Mouse (Mus musculus) liver, adult 2 months (tissue): ENCODE measurements around the gene Mon2. TPM values are rescaled to one million over a fixed set of nuclear protein-coding genes. Genes with fewer than 3 reads are reported as not detected.

ENCODE experiments used
- DNase-seq: peaks from one replicate; pipeline ENCODE4 v3.0.0-alpha.2; 2011; ENCODE audit warnings: low read depth, low spot score; ENCODE audit errors: extremely low read depth
- H3K27ac ChIP-seq: fragments of 200-500 bp; replicated peaks from 2 replicates; pipeline ENCODE4 v1.5.1; 2012; ENCODE audit warnings: low read depth, mild to moderate bottlenecking, control low read depth, inconsistent platforms, low read length; ENCODE audit not compliant: insufficient read depth
- H3K27me3 ChIP-seq: fragments of 200-500 bp; 2 replicates; pipeline ENCODE4 v1.6.1; 2012; ENCODE audit warnings: mild to moderate bottlenecking, moderate library complexity, low read length, inconsistent platforms; ENCODE audit not compliant: control insufficient read depth, insufficient read depth
- H3K36me3 ChIP-seq: fragments of 200-500 bp; 2 replicates; pipeline ENCODE4 v1.6.1; 2012; ENCODE audit warnings: low read length, inconsistent platforms; ENCODE audit not compliant: control insufficient read depth, insufficient read depth
- H3K4me1 ChIP-seq: fragments of 200-500 bp; 2 replicates; pipeline ENCODE4 v1.6.1; 2011; ENCODE audit warnings: low read length; ENCODE audit not compliant: control insufficient read depth, insufficient read depth
- H3K4me3 ChIP-seq: fragments of 200-500 bp; 2 replicates; pipeline ENCODE4 v1.5.1; 2011; ENCODE audit warnings: low read depth, mild to moderate bottlenecking, control low read depth, low read length, moderate library complexity; ENCODE audit not compliant: insufficient read depth
- H3K79me2 ChIP-seq: fragments of 200-500 bp; 2 replicates; pipeline ENCODE4 v1.6.1; 2012; ENCODE audit warnings: inconsistent platforms, mild to moderate bottlenecking, low read length, moderate library complexity; ENCODE audit not compliant: control insufficient read depth, insufficient read depth
- H3K9ac ChIP-seq: fragments of 200-500 bp; 2 replicates; pipeline ENCODE4 v1.6.1; 2012; ENCODE audit warnings: low read depth, mild to moderate bottlenecking, control low read depth, inconsistent platforms, low read length
- CTCF ChIP-seq: fragments of 200-500 bp; IDR thresholded peaks from 2 replicates; pipeline ENCODE4 v1.5.1; 2011; ENCODE audit warnings: low read depth, low read length, control low read depth
- POLR2A ChIP-seq: fragments of 200-500 bp; IDR thresholded peaks from 2 replicates; pipeline ENCODE4 v1.6.1; 2011; ENCODE audit warnings: low read length, control low read depth; ENCODE audit not compliant: insufficient read depth; ENCODE audit errors: extremely low read depth
- WGBS: fragments of 180-500 bp; shearing (Covaris S2); methylation state at CpG from one replicate; pipeline ENCODE4 v1.1.7; 2018; 5-methylcytosine and 5-hydroxymethylcytosine counted together
- polyA plus RNA-seq: library from polyadenylated mRNA; depleted of rRNA; stranded (reverse); fragments of >200 nt; gene quantifications from 2 replicates; pipeline ENCODE4 v1.2.3, GENCODE M21; 2012
- total RNA-seq: library from RNA; depleted of rRNA; stranded (reverse); fragments of >200 nt; gene quantifications from 2 replicates; pipeline ENCODE4 v1.2.3, GENCODE M21; 2014

The Mon2 gene
- total and polyA plus RNA-seq, 2 experiments = 35.1 to 51.8 TPM

- Histone ChIP-seq H3K79me2 (no peaks in the 10 kb centered on the region), H3K27ac (no peak overlapping the region), H3K9ac (no peak overlapping the region), H3K27me3 (peaks cover 3% of the 10 kb centered on the region; the same call in 1 of the 2 replicates), H3K4me1 (no peaks in the 10 kb centered on the region), H3K4me3 (no peak overlapping the region), H3K36me3 (no peaks in the 10 kb centered on the region)
- WGBS = 80% methylated on average over 9 of the region's 9 CpGs
- TF ChIP-seq POLR2A (no peak), CTCF (no peak)
- no peak for DNase-seq
Measured at GRCm38 (mm10) chr10:123084307-123084706, 8.0 kb upstream of the Mon2 start.

- DNase-seq = no peak
- peak overlapping the region; percentile 73 for H3K4me3 ChIP-seq
- peak overlapping the region; percentile 85 for H3K27ac ChIP-seq
- H3K36me3 ChIP-seq = peaks cover 2% of the 10 kb centered on the region; the same call in 1 of the 2 replicates
- no peak for TF ChIP-seq CTCF
- no peak for TF ChIP-seq POLR2A
- under 1% methylated on average over 45 of the region's 48 CpGs for WGBS
- peaks cover 23% of the 10 kb centered on the region for H3K4me1 ChIP-seq
- peaks cover 30% of the 10 kb centered on the region for H3K79me2 ChIP-seq
- no peaks in the 10 kb centered on the region; the same call in 1 of the 2 replicates for H3K27me3 ChIP-seq
- peak overlapping the region; percentile 97 for H3K9ac ChIP-seq
Measured at GRCm38 (mm10) chr10:123075751-123076242, 508 bp downstream of the Mon2 start.

GRCm38 (mm10) chr10:123071997-123072396 is 4.3 kb downstream of the Mon2 start:
- H3K36me3 ChIP-seq = peaks cover 2% of the 10 kb centered on the region; the same call in 1 of the 2 replicates
- peaks cover 37% of the 10 kb centered on the region for H3K79me2 ChIP-seq
- peak overlapping the region; percentile 42; the same call in 1 of the 2 replicates for H3K27ac ChIP-seq
- peak; percentile 87 for DNase-seq
- no peak overlapping the region for H3K9ac ChIP-seq
- 5% methylated on average over 2 of the region's 2 CpGs for WGBS
- H3K4me1 ChIP-seq = peaks cover 23% of the 10 kb centered on the region
- no peak for TF ChIP-seq CTCF
- TF ChIP-seq POLR2A = no peak
- no peaks in the 10 kb centered on the region for H3K27me3 ChIP-seq
- H3K4me3 ChIP-seq = no peak overlapping the region

GRCm38 (mm10) chr10:123063021-123063420 is 13.3 kb downstream of the Mon2 start:
- H3K27me3 ChIP-seq = no peaks in the 10 kb centered on the region
- H3K27ac ChIP-seq = no peak overlapping the region
- no peak for TF ChIP-seq POLR2A
- peaks cover 17% of the 10 kb centered on the region; the same call in 1 of the 2 replicates for H3K79me2 ChIP-seq
- H3K4me3 ChIP-seq = no peak overlapping the region
- H3K9ac ChIP-seq = no peak overlapping the region
- H3K4me1 ChIP-seq = no peaks in the 10 kb centered on the region; the same call in 1 of the 2 replicates
- WGBS = 93% methylated on average over 2 of the region's 2 CpGs
- no peak for DNase-seq
- no peaks in the 10 kb centered on the region for H3K36me3 ChIP-seq

- DNase-seq = peak; percentile 36
- H3K36me3 ChIP-seq = no peaks in the 10 kb centered on the region
- WGBS = 74% methylated on average over 6 of the region's 6 CpGs
- H3K27ac ChIP-seq = no peak overlapping the region
- no peak for TF ChIP-seq CTCF
- no peak for TF ChIP-seq POLR2A
- H3K27me3 ChIP-seq = no peaks in the 10 kb centered on the region
- H3K9ac ChIP-seq = no peak overlapping the region
- peaks cover 17% of the 10 kb centered on the region; the same call in 1 of the 2 replicates for H3K79me2 ChIP-seq
- H3K4me3 ChIP-seq = no peak overlapping the region
- no peaks in the 10 kb centered on the region; the same call in 1 of the 2 replicates for H3K4me1 ChIP-seq
Measured at GRCm38 (mm10) chr10:123060831-123061230, 15.5 kb downstream of the Mon2 start.

- DNase-seq = no peak
- Histone ChIP-seq H3K79me2 (peaks cover 20% of the 10 kb centered on the region; the same call in 1 of the 2 replicates), H3K4me3 (no peak overlapping the region), H3K27me3 (no peaks in the 10 kb centered on the region), H3K9ac (no peak overlapping the region), H3K4me1 (no peaks in the 10 kb centered on the region), H3K27ac (no peak overlapping the region), H3K36me3 (peaks cover 4% of the 10 kb centered on the region; the same call in 1 of the 2 replicates)
- 91% methylated on average over 1 of the region's 1 CpGs for WGBS
- TF ChIP-seq CTCF (no peak), POLR2A (no peak)
Measured at GRCm38 (mm10) chr10:123057082-123057481, 19.2 kb downstream of the Mon2 start.
